Mouse (Mus musculus): ENCODE measurements around the gene Cgref1. TPM values are rescaled to one million over a fixed set of nuclear protein-coding genes. Genes with fewer than 3 reads are reported as not detected.

Cgref1 gene
- total RNA-seq, 1 experiment, result 14.7 TPM

DNA sequence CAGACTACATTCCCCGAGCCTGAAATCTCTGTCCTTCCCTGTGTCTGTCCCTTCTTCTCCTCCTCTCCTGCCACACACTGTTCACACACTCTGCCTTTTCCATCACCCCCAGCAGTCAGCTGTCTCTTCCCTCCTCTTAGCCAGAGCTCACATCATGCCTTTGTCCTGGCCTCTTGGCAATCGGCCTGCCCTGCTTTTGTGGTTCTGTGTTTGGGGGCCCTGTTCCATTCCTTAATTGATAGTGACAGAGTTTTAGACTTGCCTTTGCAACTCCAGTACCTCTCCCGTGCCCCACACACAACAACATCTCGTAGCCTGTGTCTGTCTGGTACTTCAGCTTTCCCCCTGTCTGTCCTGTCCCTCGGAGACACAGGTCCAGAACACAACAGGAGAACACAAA, 33.2 kb downstream of the Cgref1 start:
- Histone ChIP-seq H3K27ac (ENCODE audit: insufficient read depth, low read depth, low read length, poor library complexity, severe bottlenecking) (no peak overlapping the region), H3K9ac (ENCODE audit: insufficient read depth, low read depth, low read length, poor library complexity, severe bottlenecking) (no peak overlapping the region), H3K36me3 (ENCODE audit: control insufficient read depth, insufficient read depth, low read length, poor library complexity, severe bottlenecking) (no peaks in the 10 kb centered on the region), H3K4me3 (ENCODE audit: insufficient read depth in 1 of 2, low read depth in 1 of 2, low read length in 2 of 2, poor library complexity in 1 of 2, severe bottlenecking in 1 of 2) (no peak overlapping the region), H3K4me1 (ENCODE audit: control insufficient read depth in 2 of 2, insufficient read depth in 2 of 2, low read length in 2 of 2, poor library complexity in 1 of 2) (peaks cover 9 to 24% of the 10 kb centered on the region in 2 experiments), H3K9me3 (ENCODE audit: control insufficient read depth, insufficient read depth, low read depth, low read length) (no peaks in the 10 kb centered on the region)
- no peak for DNase-seq (ENCODE audit: low read depth, low spot score)
- no peak for TF ChIP-seq ZC3H11A (IDR thresholded peaks at IDR 0.05; ENCODE audit: borderline replicate concordance, low read depth, low read length)
- TF ChIP-seq CHD2 (IDR thresholded peaks at IDR 0.05; ENCODE audit: low read depth, low read length), result no peak
- in situ Hi-C loops (cut with MboI; ENCODE audit: low sequenced_read_pairs in 2 of 2, unreplicated experiment in 2 of 2), result no loop called here

DNA sequence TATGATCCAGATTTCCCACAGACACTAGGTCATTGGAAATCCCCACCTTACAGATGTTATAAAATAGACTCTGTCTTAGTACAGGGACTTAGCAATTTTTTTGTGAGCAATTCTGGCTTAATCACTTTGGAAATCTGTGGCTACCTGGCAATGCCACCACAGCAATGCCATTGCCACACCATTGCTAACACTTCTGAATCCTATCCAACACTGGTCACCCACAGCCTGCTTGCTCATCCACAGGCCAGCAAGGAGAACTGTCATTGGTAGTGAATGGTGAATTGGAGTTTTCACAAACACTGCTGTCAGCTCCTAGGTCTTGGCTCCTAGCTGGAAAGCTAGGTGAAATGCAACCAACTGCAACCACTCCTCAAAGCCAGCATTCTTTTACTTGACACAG, 34.9 kb downstream of the Cgref1 start:
- in situ Hi-C loops (cut with MboI; ENCODE audit: low sequenced_read_pairs in 2 of 2, unreplicated experiment in 2 of 2), result no loop called here
- Histone ChIP-seq H3K9me3 (ENCODE audit: control insufficient read depth, insufficient read depth, low read depth, low read length) (no peaks in the 10 kb centered on the region), H3K9ac (ENCODE audit: insufficient read depth, low read depth, low read length, poor library complexity, severe bottlenecking) (no peak overlapping the region), H3K4me3 (ENCODE audit: insufficient read depth in 1 of 2, low read depth in 1 of 2, low read length in 2 of 2, poor library complexity in 1 of 2, severe bottlenecking in 1 of 2) (no peak overlapping the region), H3K36me3 (ENCODE audit: control insufficient read depth, insufficient read depth, low read length, poor library complexity, severe bottlenecking) (peaks cover 5% of the 10 kb centered on the region; the same call in 1 of the 2 replicates), H3K4me1 (ENCODE audit: control insufficient read depth in 2 of 2, insufficient read depth in 2 of 2, low read length in 2 of 2, poor library complexity in 1 of 2) (peaks cover 7 to 20% of the 10 kb centered on the region in 2 experiments; a peak in 3 of 4 replicates), H3K27ac (ENCODE audit: insufficient read depth, low read depth, low read length, poor library complexity, severe bottlenecking) (no peak overlapping the region)
- no peak for TF ChIP-seq MAFK (IDR thresholded peaks at IDR 0.05; ENCODE audit: insufficient read depth, low read depth, low read length)
- TF ChIP-seq CHD2 (IDR thresholded peaks at IDR 0.05; ENCODE audit: low read depth, low read length), result no peak
- no peak for TF ChIP-seq ZNF384 (IDR thresholded peaks at IDR 0.05; ENCODE audit: low read depth, low read length)
- no peak for TF ChIP-seq HCFC1 (IDR thresholded peaks at IDR 0.05; ENCODE audit: borderline replicate concordance, insufficient read depth, low read length)
- no peak for TF ChIP-seq ZC3H11A (IDR thresholded peaks at IDR 0.05; ENCODE audit: borderline replicate concordance, low read depth, low read length)
- DNase-seq (ENCODE audit: low read depth, low spot score), result no peak

DNA sequence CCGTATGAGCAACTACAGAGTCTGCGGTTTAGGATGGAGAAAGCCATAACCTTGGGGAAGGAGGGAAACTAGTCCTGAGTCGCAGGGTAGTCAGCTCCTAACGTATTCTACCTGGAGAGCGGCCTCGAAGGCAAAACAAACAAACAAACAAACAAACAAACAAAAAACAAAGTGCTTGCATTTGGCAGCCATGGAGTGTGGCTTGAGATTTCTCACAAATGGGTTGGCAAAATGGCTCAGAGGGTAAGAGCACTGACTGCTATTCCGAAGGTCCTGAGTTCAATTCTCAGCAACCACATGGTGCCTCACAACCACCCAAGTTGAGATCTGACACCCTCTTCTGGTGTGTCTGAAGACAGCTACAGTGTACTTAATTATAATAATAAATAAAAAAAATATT, 35.5 kb downstream of the Cgref1 start:
- DNase-seq (ENCODE audit: low read depth, low spot score), result no peak
- Histone ChIP-seq H3K36me3 (ENCODE audit: control insufficient read depth, insufficient read depth, low read length, poor library complexity, severe bottlenecking) (peaks cover 8% of the 10 kb centered on the region; the same call in 1 of the 2 replicates), H3K4me3 (ENCODE audit: insufficient read depth in 1 of 2, low read depth in 1 of 2, low read length in 2 of 2, poor library complexity in 1 of 2, severe bottlenecking in 1 of 2) (no peak overlapping the region), H3K9me3 (ENCODE audit: control insufficient read depth, insufficient read depth, low read depth, low read length) (no peaks in the 10 kb centered on the region), H3K27ac (ENCODE audit: insufficient read depth, low read depth, low read length, poor library complexity, severe bottlenecking) (no peak overlapping the region), H3K9ac (ENCODE audit: insufficient read depth, low read depth, low read length, poor library complexity, severe bottlenecking) (no peak overlapping the region), H3K4me1 (ENCODE audit: control insufficient read depth in 2 of 2, insufficient read depth in 2 of 2, low read length in 2 of 2, poor library complexity in 1 of 2) (peaks cover 7 to 18% of the 10 kb centered on the region in 2 experiments; a peak in 3 of 4 replicates)
- in situ Hi-C loops (cut with MboI; ENCODE audit: low sequenced_read_pairs in 2 of 2, unreplicated experiment in 2 of 2), result no loop called here
- TF ChIP-seq ZNF384 (IDR thresholded peaks at IDR 0.05; ENCODE audit: low read depth, low read length) (no peak), MAFK (IDR thresholded peaks at IDR 0.05; ENCODE audit: insufficient read depth, low read depth, low read length) (no peak)

DNA sequence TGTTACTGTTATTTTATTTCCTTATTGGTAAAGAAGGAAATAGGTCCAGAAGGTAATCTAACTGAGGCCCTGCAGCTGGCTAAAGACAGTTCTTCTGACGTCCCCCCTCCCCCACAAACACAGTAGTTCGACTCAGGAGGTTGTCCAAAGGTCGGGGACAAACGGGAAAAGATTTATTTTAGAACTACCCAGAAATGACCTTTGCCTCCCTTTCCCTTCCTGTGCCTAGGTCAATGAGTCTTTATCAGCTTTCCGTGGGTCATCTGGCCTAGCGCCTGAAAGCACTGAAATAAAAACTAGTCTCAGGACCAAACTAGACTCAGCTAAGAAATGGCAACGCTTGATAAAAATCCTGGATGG, 36.1 kb downstream of the Cgref1 start:
- in situ Hi-C loops (cut with MboI; ENCODE audit: low sequenced_read_pairs in 2 of 2, unreplicated experiment in 2 of 2), result no loop called here
- no peak overlapping the region for H3K9ac ChIP-seq (ENCODE audit: insufficient read depth, low read depth, low read length, poor library complexity, severe bottlenecking)
- TF ChIP-seq HCFC1 (IDR thresholded peaks at IDR 0.05; ENCODE audit: borderline replicate concordance, insufficient read depth, low read length) (no peak), CHD2 (IDR thresholded peaks at IDR 0.05; ENCODE audit: low read depth, low read length) (no peak), MAFK (IDR thresholded peaks at IDR 0.05; ENCODE audit: insufficient read depth, low read depth, low read length) (no peak), ZC3H11A (IDR thresholded peaks at IDR 0.05; ENCODE audit: borderline replicate concordance, low read depth, low read length) (no peak), ZNF384 (IDR thresholded peaks at IDR 0.05; ENCODE audit: low read depth, low read length) (no peak)
- peaks cover 14% of the 10 kb centered on the region for H3K36me3 ChIP-seq (ENCODE audit: control insufficient read depth, insufficient read depth, low read length, poor library complexity, severe bottlenecking)
- DNase-seq (ENCODE audit: low read depth, low spot score), result no peak
- H3K9me3 ChIP-seq (ENCODE audit: control insufficient read depth, insufficient read depth, low read depth, low read length), result no peaks in the 10 kb centered on the region
- H3K4me3 ChIP-seq (ENCODE audit: insufficient read depth in 1 of 2, low read depth in 1 of 2, low read length in 2 of 2, poor library complexity in 1 of 2, severe bottlenecking in 1 of 2), result no peak overlapping the region
- H3K27ac ChIP-seq (ENCODE audit: insufficient read depth, low read depth, low read length, poor library complexity, severe bottlenecking), result no peak overlapping the region
- peaks cover 7 to 18% of the 10 kb centered on the region in 2 experiments; a peak in 3 of 4 replicates for H3K4me1 ChIP-seq (ENCODE audit: control insufficient read depth in 2 of 2, insufficient read depth in 2 of 2, low read length in 2 of 2, poor library complexity in 1 of 2)
